Mouse (Mus musculus): Measurements from ENCODE around the gene Scn9a.

GRCm38 (mm10) chr2:66473181-66473822 is 161.5 kb downstream of the Scn9a start:
- TF ChIP-seq POLR2A (IDR thresholded peaks at IDR 0.05; ENCODE audit: low read depth, low read length) = no peak
- no peak for TF ChIP-seq CTCF (IDR thresholded peaks at IDR 0.05; ENCODE audit: extremely low read depth, insufficient read length, insufficient replicate concordance, low read depth, low read length)
